Mouse (Mus musculus) stomach, postnatal 0 days (tissue): ENCODE measurements at regions not wholly inside any gene's neighbourhood (a gene's known extent, or its start where the extent isn't known, plus 50 kb on each side); places are given as distances from the start of the nearest gene placed in this dataset.

Source experiments
- CTCF ChIP-seq: IDR thresholded peaks from 2 replicates; pipeline ENCODE4 v1.5.1; 2016; ENCODE audit warnings: antibody characterized with exemption, low read depth, mild to moderate bottlenecking, moderate library complexity
- EP300 ChIP-seq: optimal IDR thresholded peaks from 2 replicates; pipeline ENCODE3; 2016; ENCODE audit warnings: antibody characterized with exemption

GRCm38 (mm10) chr7:123589099-123589498, 88.8 kb upstream of the Zkscan2 start:
- TF ChIP-seq CTCF (no peak), EP300 (no peak)
